Mouse (Mus musculus): ENCODE data around the gene Arl15. TPM values are rescaled to one million over a fixed set of nuclear protein-coding genes. Genes with fewer than 3 reads are reported as not detected.

Arl15 gene
- polyA plus RNA-seq, 1 experiment from 2014 or later, result 10.8 TPM

- no peaks in the 10 kb centered on the region for H3K4me1 ChIP-seq (replicated peaks; ENCODE audit: insufficient read depth, low read length)
- DNase-seq (ENCODE audit: low spot score) (no peak), ATAC-seq (replicated peaks; ENCODE audit: low FRiP score, low read depth) (no peak)
- H3K9me3 ChIP-seq (replicated peaks; ENCODE audit: low read length), result no peaks in the 10 kb centered on the region
- 65% methylated on average over 11 of the region's 11 CpGs for WGBS
- no peak overlapping the region for H3K4me3 ChIP-seq (replicated peaks; ENCODE audit: low read depth, low read length)
- H3K4me2 ChIP-seq (ENCODE audit: low read length), result no peak overlapping the region
- H3K27me3 ChIP-seq (ENCODE audit: insufficient read depth, low read length), result no peaks in the 10 kb centered on the region
- H3K9ac ChIP-seq (ENCODE audit: low read depth, low read length), result no peak overlapping the region
- TF ChIP-seq CTCF (IDR thresholded peaks at IDR 0.05; ENCODE audit: low read depth), result no peak
- H3K27ac ChIP-seq, result no peak overlapping the region
- H3K36me3 ChIP-seq (ENCODE audit: insufficient read depth, low read length), result no peaks in the 10 kb centered on the region
Measured at GRCm38 (mm10) chr13:113911986-113912519, 117.7 kb downstream of the Arl15 start.

- Histone ChIP-seq H3K27ac (no peak overlapping the region), H3K36me3 (ENCODE audit: insufficient read depth, low read length) (no peaks in the 10 kb centered on the region), H3K4me3 (replicated peaks; ENCODE audit: low read depth, low read length) (no peak overlapping the region), H3K9ac (ENCODE audit: low read depth, low read length) (no peak overlapping the region), H3K4me2 (ENCODE audit: low read length) (no peak overlapping the region), H3K9me3 (replicated peaks; ENCODE audit: low read length) (no peaks in the 10 kb centered on the region), H3K27me3 (ENCODE audit: insufficient read depth, low read length) (no peaks in the 10 kb centered on the region), H3K4me1 (replicated peaks; ENCODE audit: insufficient read depth, low read length) (no peaks in the 10 kb centered on the region)
- WGBS, result 57% methylated on average over 9 of the region's 9 CpGs
- ATAC-seq (replicated peaks; ENCODE audit: low FRiP score, low read depth) (no peak), DNase-seq (ENCODE audit: low spot score) (no peak)
- no peak for TF ChIP-seq CTCF (IDR thresholded peaks at IDR 0.05; ENCODE audit: low read depth)
Measured at GRCm38 (mm10) chr13:113914551-113914971, 120.3 kb downstream of the Arl15 start.

GRCm38 (mm10) chr13:113915700-113916099, 121.4 kb downstream of the Arl15 start:
- WGBS, result 66% methylated on average over 14 of the region's 14 CpGs
- H3K9ac ChIP-seq (ENCODE audit: low read depth, low read length), result no peak overlapping the region
- no peaks in the 10 kb centered on the region for H3K27me3 ChIP-seq (ENCODE audit: insufficient read depth, low read length)
- no peak overlapping the region for H3K4me2 ChIP-seq (ENCODE audit: low read length)
- H3K9me3 ChIP-seq (replicated peaks; ENCODE audit: low read length), result no peaks in the 10 kb centered on the region
- no peaks in the 10 kb centered on the region for H3K36me3 ChIP-seq (ENCODE audit: insufficient read depth, low read length)
- ATAC-seq (replicated peaks; ENCODE audit: low FRiP score, low read depth), result no peak
- H3K4me3 ChIP-seq (replicated peaks; ENCODE audit: low read depth, low read length), result no peak overlapping the region
- no peak for TF ChIP-seq CTCF (IDR thresholded peaks at IDR 0.05; ENCODE audit: low read depth)
- H3K4me1 ChIP-seq (replicated peaks; ENCODE audit: insufficient read depth, low read length), result no peaks in the 10 kb centered on the region
- H3K27ac ChIP-seq, result no peak overlapping the region
- DNase-seq (ENCODE audit: low spot score), result no peak

GRCm38 (mm10) chr13:113916761-113917160, 122.5 kb downstream of the Arl15 start:
- H3K4me2 ChIP-seq (ENCODE audit: low read length), result no peak overlapping the region
- H3K9me3 ChIP-seq (replicated peaks; ENCODE audit: low read length), result no peaks in the 10 kb centered on the region
- H3K27ac ChIP-seq, result no peak overlapping the region
- no peaks in the 10 kb centered on the region for H3K27me3 ChIP-seq (ENCODE audit: insufficient read depth, low read length)
- H3K9ac ChIP-seq (ENCODE audit: low read depth, low read length), result no peak overlapping the region
- no peak for ATAC-seq (replicated peaks; ENCODE audit: low FRiP score, low read depth)
- TF ChIP-seq CTCF (IDR thresholded peaks at IDR 0.05; ENCODE audit: low read depth), result no peak
- H3K4me1 ChIP-seq (replicated peaks; ENCODE audit: insufficient read depth, low read length), result no peaks in the 10 kb centered on the region
- no peak overlapping the region for H3K4me3 ChIP-seq (replicated peaks; ENCODE audit: low read depth, low read length)
- no peaks in the 10 kb centered on the region for H3K36me3 ChIP-seq (ENCODE audit: insufficient read depth, low read length)
- DNase-seq (ENCODE audit: low spot score), result no peak
- 87% methylated on average over 5 of the region's 5 CpGs for WGBS

GRCm38 (mm10) chr13:113917376-113917775, 123.1 kb downstream of the Arl15 start:
- Histone ChIP-seq H3K27ac (no peak overlapping the region), H3K4me1 (replicated peaks; ENCODE audit: insufficient read depth, low read length) (no peaks in the 10 kb centered on the region), H3K4me3 (replicated peaks; ENCODE audit: low read depth, low read length) (no peak overlapping the region), H3K4me2 (ENCODE audit: low read length) (no peak overlapping the region), H3K27me3 (ENCODE audit: insufficient read depth, low read length) (no peaks in the 10 kb centered on the region), H3K9ac (ENCODE audit: low read depth, low read length) (no peak overlapping the region), H3K9me3 (replicated peaks; ENCODE audit: low read length) (no peaks in the 10 kb centered on the region), H3K36me3 (ENCODE audit: insufficient read depth, low read length) (no peaks in the 10 kb centered on the region; the same call in 1 of the 2 replicates)
- ATAC-seq (replicated peaks; ENCODE audit: low FRiP score, low read depth), result no peak
- no peak for TF ChIP-seq CTCF (IDR thresholded peaks at IDR 0.05; ENCODE audit: low read depth)
- 93% methylated on average over 6 of the region's 6 CpGs for WGBS
- no peak for DNase-seq (ENCODE audit: low spot score)

GRCm38 (mm10) chr13:113917868-113918411, 123.6 kb downstream of the Arl15 start:
- TF ChIP-seq CTCF (IDR thresholded peaks at IDR 0.05; ENCODE audit: low read depth), result no peak
- 70% methylated on average over 15 of the region's 15 CpGs for WGBS
- ATAC-seq (replicated peaks; ENCODE audit: low FRiP score, low read depth) (no peak), DNase-seq (ENCODE audit: low spot score) (no peak)
- Histone ChIP-seq H3K9ac (ENCODE audit: low read depth, low read length) (no peak overlapping the region), H3K4me1 (replicated peaks; ENCODE audit: insufficient read depth, low read length) (no peaks in the 10 kb centered on the region), H3K36me3 (ENCODE audit: insufficient read depth, low read length) (no peaks in the 10 kb centered on the region; the same call in 1 of the 2 replicates), H3K27me3 (ENCODE audit: insufficient read depth, low read length) (no peaks in the 10 kb centered on the region), H3K4me3 (replicated peaks; ENCODE audit: low read depth, low read length) (no peak overlapping the region), H3K4me2 (ENCODE audit: low read length) (no peak overlapping the region), H3K27ac (no peak overlapping the region), H3K9me3 (replicated peaks; ENCODE audit: low read length) (no peaks in the 10 kb centered on the region)

- 95% methylated on average over 7 of the region's 7 CpGs for WGBS
- Histone ChIP-seq H3K9ac (ENCODE audit: low read depth, low read length) (no peak overlapping the region), H3K4me2 (ENCODE audit: low read length) (no peak overlapping the region), H3K9me3 (replicated peaks; ENCODE audit: low read length) (no peaks in the 10 kb centered on the region), H3K36me3 (ENCODE audit: insufficient read depth, low read length) (no peaks in the 10 kb centered on the region; the same call in 1 of the 2 replicates), H3K27ac (no peak overlapping the region), H3K27me3 (ENCODE audit: insufficient read depth, low read length) (no peaks in the 10 kb centered on the region), H3K4me1 (replicated peaks; ENCODE audit: insufficient read depth, low read length) (no peaks in the 10 kb centered on the region), H3K4me3 (replicated peaks; ENCODE audit: low read depth, low read length) (no peak overlapping the region)
- ATAC-seq (replicated peaks; ENCODE audit: low FRiP score, low read depth), result no peak
- DNase-seq (ENCODE audit: low spot score), result no peak
- no peak for TF ChIP-seq CTCF (IDR thresholded peaks at IDR 0.05; ENCODE audit: low read depth)
Measured at GRCm38 (mm10) chr13:113918668-113919067, 124.4 kb downstream of the Arl15 start.

All from kidney, postnatal 0 days (tissue).